Mouse (Mus musculus) midbrain, embryonic 11.5 days (tissue): ENCODE results near the gene Zfp84. TPM values are rescaled to one million over a fixed set of nuclear protein-coding genes. Genes with fewer than 3 reads are reported as not detected.
A peak's percentile ranks its signal among the peaks of the same experiment; 100 is the strongest.

Experiments used
- microRNA counts: library from miRNA; unstranded; fragments of <30 nt; microRNA quantifications from one replicate; lab custom pipeline; 2015
- microRNA-seq: library from miRNA; unstranded; fragments of <30 nt; microRNA quantifications from one replicate; pipeline ENCODE4, GENCODE M21; 2017
- polyA plus RNA-seq: library from polyadenylated mRNA; unstranded; fragments of >200 nt; fragmentation: Nextera tagmentation; extraction: Ambion mirVana; gene quantifications from 2 replicates; pipeline ENCODE4 v1.2.1, GENCODE M21; 2014

Gene Zfp84
- polyA plus RNA-seq, 1 experiment from 2014 or later = 19.3 TPM

MicroRNA genes within 50 kb of the gene (microRNA counts, 519-probe panel; counts per million panel counts)
- microRNA mmu-miR-1964 (lab: Ali Mortazavi, UCI) = not detected

Small RNAs within 50 kb of the gene (microRNA-seq; reads per million reads assigned to microRNA genes)
- 7.0 reads per million, percentile 26 among the genes with 10 or more reads in this experiment for gene Mir1964

Other genes starting within 250 kb of the Zfp84 start
- 5.8 and 7.8 TPM in 2 replicates for gene Sipa1l3, start 249.9 kb upstream of the Zfp84 start, polyA plus RNA-seq
- gene Catsperg2, start 41.5 kb upstream of the Zfp84 start, polyA plus RNA-seq = 0.07 TPM in 1 of 2 replicates, not detected in the other
- 8.5 and 9.8 TPM in 2 replicates for gene Zfp30, start 15.4 kb downstream of the Zfp84 start, polyA plus RNA-seq
- 20.6 and 25.3 TPM in 2 replicates for gene Zfp790, start 47.6 kb downstream of the Zfp84 start, polyA plus RNA-seq
- gene Zfp940, start 85.1 kb downstream of the Zfp84 start, polyA plus RNA-seq = 12.5 and 12.6 TPM in 2 replicates
- 10.3 and 12.1 TPM in 2 replicates for gene Zfp420, start 91.4 kb downstream of the Zfp84 start, polyA plus RNA-seq
- gene Zfp27, start 138.0 kb downstream of the Zfp84 start, polyA plus RNA-seq = 14.7 and 15.3 TPM in 2 replicates
- gene Zfp383, start 139.7 kb downstream of the Zfp84 start, polyA plus RNA-seq = 8.6 and 10.8 TPM in 2 replicates
- 10.6 and 12.6 TPM in 2 replicates for gene Zfp74, start 185.5 kb downstream of the Zfp84 start, polyA plus RNA-seq
- gene Zfp568, start 215.4 kb downstream of the Zfp84 start, polyA plus RNA-seq = 11.7 and 13.0 TPM in 2 replicates